Mouse (Mus musculus) T-helper 2 cell (primary cell): ENCODE measurements around the gene Hoxa6.

Source experiments
- in situ Hi-C: fragments of 300-600 bp; cut with MboI, MseI; formaldehyde crosslinking; loops from one replicate; pipeline ENCODE4 v1.15.1; 2025; ENCODE audit warnings: high pct_unique_total_duplicates

Gene Hoxa6

GRCm38 (mm10) chr6:52208072-52208867 lies at the start of gene Hoxa6:
Gene Hoxa6 (minus strand): TSS chr6:52208722.
- in situ Hi-C loops = no loop called here

GRCm38 (mm10) chr6:52256956-52257355 lies 48.4 kb upstream of the Hoxa6 start:
- in situ Hi-C loops = loop anchor here (25.0 kb wide), 2 partner anchors 330 to 580 kb away; no protein-coding TSS in a partner anchor

GRCm38 (mm10) chr6:52253511-52254500 lies 45.3 kb upstream of the Hoxa6 start:
- in situ Hi-C loops = loop anchor here (5.0 to 25.0 kb wide), 3 partner anchors 37 to 583 kb away; no protein-coding TSS in a partner anchor

DNA sequence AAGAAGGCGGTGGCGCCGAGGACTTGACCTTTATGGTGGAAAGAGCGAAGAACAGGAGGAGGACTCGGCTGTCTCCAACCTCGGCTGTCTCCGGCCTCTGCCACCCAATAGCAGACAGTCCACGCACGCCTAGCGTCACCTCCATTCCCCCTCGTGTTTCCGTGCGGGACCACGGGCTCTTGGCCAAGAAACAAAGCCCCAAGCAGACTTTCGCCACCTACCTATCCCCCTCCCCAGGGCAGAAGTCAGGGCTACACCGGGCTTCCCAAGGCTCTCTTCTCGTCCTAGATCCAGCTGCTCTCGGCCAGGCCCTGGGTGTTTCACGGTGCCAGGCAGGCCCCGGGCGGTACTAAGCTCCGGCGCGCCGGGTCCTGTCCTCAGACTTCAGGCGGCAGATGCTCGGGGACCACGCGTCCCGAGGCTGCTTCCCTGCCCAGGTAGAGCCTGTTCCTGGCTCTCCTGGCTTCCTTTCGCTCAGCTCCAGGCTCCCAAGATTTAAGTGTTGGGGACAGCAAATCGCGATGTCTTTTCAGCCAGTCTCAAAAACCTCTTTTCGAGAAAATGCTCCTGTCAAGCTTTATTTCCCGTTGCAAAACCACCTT lies 44.4 kb upstream of the Hoxa6 start:
- in situ Hi-C loops = loop anchor here (5.0 to 25.0 kb wide), 3 partner anchors 36 to 584 kb away; no protein-coding TSS in a partner anchor

GRCm38 (mm10) chr6:52252016-52252774 lies 43.7 kb upstream of the Hoxa6 start:
- in situ Hi-C loops = loop anchor here (5.0 to 25.0 kb wide), 3 partner anchors 35 to 585 kb away; no protein-coding TSS in a partner anchor

- in situ Hi-C loops = loop anchor here (5.0 to 25.0 kb wide), 3 partner anchors 34 to 586 kb away; no protein-coding TSS in a partner anchor
Measured at GRCm38 (mm10) chr6:52251177-52251879, 42.8 kb upstream of the Hoxa6 start.

GRCm38 (mm10) chr6:52249826-52250225 lies 41.3 kb upstream of the Hoxa6 start:
- in situ Hi-C loops = loop anchor here (5.0 to 25.0 kb wide), 3 partner anchors 33 to 587 kb away; no protein-coding TSS in a partner anchor

GRCm38 (mm10) chr6:52249415-52249738 lies 40.9 kb upstream of the Hoxa6 start:
- in situ Hi-C loops = no loop called here

DNA sequence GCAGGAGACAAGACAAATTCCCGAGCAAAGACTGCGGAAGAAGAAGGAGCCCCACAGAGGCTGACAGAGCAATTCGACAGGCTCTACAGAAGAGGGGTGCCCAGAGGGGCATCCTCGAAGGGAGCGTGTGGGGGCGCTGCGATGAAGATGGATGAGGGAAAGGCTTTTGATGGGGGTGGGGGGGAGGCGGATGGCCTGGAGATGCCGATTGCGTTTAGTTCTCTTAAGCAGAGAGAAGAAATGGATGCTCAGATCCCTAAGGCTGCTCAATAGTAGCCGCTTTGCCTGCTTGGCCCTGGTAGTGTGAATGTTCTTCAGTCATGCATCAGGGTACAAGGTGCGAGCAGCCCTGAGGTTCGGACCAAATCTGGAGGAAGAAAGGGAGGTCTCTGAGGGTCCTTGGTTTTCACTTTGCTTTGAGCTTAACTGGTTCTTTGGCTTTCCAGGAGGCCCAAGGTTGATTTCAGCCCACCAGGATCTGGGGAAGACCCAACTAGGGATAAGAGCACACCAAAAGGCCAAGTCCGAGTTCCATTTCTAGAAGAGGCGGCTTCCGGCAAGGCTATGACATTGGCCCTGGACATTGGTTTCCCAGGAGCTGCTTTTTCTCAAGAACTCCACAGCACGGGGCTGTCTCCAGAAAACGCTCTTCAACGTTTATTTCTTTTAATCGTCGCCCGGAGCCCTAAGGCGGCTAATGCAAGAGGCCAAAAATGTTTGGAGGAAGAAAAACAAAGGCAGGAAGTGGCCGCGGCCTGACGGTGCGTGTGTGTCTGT lies 40.3 kb upstream of the Hoxa6 start:
- in situ Hi-C loops = no loop called here

DNA sequence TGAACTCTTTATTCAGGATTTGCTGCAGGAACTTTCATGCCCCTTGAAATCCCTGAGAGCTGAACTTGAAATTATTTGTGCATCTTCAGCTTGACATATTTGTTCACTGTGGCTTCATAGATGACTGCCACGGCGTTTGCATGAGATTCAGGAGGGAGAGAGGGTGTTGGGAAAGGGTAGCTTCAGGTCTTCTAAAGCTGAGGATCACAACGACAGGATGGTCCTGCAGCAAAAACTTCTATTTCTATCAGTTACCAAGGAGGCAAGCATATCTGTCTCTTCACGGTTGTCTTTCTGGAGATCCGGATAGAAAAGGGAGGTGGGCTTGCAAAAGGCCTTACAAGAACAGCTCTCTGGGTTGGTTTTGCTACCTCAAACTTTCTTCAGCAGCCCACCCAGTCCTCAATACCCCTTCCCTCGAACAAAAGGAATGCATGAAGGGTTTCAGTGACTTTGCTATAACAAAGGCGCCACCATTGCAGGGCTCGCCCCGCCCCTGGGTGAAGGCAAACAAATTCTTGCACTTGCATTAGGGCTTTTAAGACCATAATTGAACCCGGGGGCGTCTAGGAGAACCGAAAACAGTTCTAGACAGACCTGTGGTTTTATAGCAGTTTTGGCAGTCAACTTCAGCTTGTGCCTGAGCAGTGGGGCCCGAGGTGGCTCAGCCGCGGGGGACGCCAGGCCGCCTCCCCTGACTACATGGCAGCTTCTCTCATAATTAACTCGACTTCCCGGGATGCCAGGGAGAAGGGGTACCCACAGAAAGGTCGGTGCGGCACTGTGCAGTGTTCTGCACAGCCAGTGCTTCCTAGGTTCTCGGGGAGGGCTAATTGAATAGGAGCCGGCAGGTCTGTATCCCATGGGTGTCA lies 39.5 kb upstream of the Hoxa6 start:
- in situ Hi-C loops = no loop called here

GRCm38 (mm10) chr6:52246916-52247315 lies 38.4 kb upstream of the Hoxa6 start:
- in situ Hi-C loops = no loop called here

DNA sequence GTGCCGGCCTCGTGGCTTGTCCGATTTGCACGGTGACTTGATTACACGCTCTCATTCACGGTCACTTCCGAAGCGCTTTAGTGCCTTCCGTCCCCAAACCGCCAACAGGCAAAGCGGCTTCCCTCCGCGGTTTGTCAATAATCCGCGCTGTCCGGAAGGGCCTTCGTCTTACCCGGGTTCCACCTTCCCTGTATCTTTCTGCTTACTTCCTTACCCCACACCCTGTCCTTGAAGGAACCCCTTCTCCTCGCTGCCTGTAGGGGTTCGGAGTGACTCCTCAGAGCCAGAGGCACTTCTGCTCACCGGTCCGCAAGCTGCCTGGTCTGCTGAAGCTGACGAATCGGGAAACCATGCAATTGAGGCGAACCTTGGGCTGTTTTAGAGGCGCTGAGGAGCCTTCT lies 37.9 kb upstream of the Hoxa6 start:
- in situ Hi-C loops = no loop called here

- in situ Hi-C loops = no loop called here
Measured at GRCm38 (mm10) chr6:52245757-52246142, 37.2 kb upstream of the Hoxa6 start, which contains the start of gene Hoxa11. Gene Hoxa11 (minus strand): TSS chr6:52245810.

- in situ Hi-C loops = no loop called here
Measured at GRCm38 (mm10) chr6:52245040-52245756, 36.7 kb upstream of the Hoxa6 start.

DNA sequence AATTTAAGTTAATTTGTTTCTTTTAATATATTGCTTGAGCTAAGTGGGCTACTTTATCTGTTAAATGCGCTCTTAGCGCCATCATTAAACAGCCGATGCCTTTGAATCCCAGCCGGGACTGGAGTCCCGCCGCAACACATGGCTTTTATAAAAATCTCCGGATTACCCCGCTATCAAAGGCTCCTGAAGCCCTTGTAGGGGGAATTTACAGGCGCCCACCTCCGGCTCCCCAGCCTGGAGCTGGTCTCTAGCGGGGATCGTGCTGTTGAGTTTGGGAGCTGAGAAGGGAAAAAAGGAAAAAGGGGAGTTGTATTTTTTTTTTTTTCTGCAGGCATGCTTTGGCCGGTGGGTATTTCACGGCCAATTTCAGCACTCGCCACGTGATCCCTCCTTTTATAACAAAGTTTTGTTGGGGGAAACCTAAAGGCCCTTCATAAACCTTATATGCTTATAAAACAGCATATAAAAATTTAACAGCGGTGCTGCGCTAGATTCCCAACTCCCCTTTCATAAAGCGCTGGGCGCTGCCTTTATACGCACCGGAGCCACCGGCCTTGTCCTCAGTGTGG lies 36.0 kb upstream of the Hoxa6 start:
- in situ Hi-C loops = no loop called here

GRCm38 (mm10) chr6:52243681-52244121 lies 35.2 kb upstream of the Hoxa6 start:
- in situ Hi-C loops = no loop called here

DNA sequence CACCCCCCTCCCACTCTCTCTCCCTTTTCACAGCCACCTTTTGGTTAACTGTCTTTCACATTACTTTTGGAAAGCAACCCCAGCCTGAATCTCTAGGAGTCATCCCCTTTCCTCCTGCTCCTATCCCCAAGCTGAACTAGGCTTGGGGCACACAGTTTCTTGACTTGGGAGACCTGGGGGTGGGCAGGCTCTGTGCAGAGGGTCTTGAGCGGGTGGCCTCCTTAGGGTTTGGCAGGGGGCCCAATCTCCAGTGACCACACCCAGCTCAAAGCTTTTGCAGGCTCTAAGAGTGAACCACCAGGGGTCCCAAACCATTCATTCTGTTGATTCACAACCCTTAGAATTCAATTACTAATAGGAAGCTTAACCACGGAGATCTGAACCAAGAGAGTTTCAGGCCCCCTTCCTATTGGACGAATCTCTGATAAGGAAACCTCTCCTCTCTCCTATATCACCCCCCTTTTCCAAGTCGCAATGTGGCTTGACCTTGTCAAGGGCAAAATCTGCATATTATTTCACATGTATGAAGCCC lies 34.3 kb upstream of the Hoxa6 start:
- in situ Hi-C loops = no loop called here
